Mouse (Mus musculus) forebrain, postnatal 0 days (tissue): ENCODE measurements around the gene Hnrnpul2. TPM values are rescaled to one million over a fixed set of nuclear protein-coding genes. Genes with fewer than 3 reads are reported as not detected.

ENCODE experiments used
- ATAC-seq: fragments of 200-750 bp; cut with Nextera tagmentation; 2 replicates; pipeline ENCODE4 v1.8.0; 2017; ENCODE audit warnings: mild to moderate bottlenecking, moderate library complexity
- DNase-seq: peaks from one replicate; pipeline ENCODE4 v3.0.0-alpha.2; 2015
- H3K27ac ChIP-seq: fragments of 300-500 bp; sonication (generic); 2 replicates; pipeline ENCODE4 v1.5.1; 2014; ENCODE audit warnings: low read depth, mild to moderate bottlenecking, antibody characterized with exemption, low read length, moderate library complexity, mixed read lengths
- H3K27me3 ChIP-seq: fragments of 300-500 bp; sonication (generic); 2 replicates; pipeline ENCODE4 v1.6.1; 2014; ENCODE audit warnings: mild to moderate bottlenecking, low read length, mixed read lengths; ENCODE audit not compliant: insufficient read depth
- H3K36me3 ChIP-seq: fragments of 300-500 bp; sonication (generic); 2 replicates; pipeline ENCODE4 v1.6.1; 2014; ENCODE audit warnings: mild to moderate bottlenecking, moderate library complexity; ENCODE audit not compliant: insufficient read depth
- H3K4me1 ChIP-seq: fragments of 300-500 bp; sonication (generic); 2 replicates; pipeline ENCODE4 v1.6.1; 2014; ENCODE audit warnings: antibody characterized with exemption; ENCODE audit not compliant: insufficient read depth
- H3K4me2 ChIP-seq: fragments of 300-500 bp; sonication (generic); 2 replicates; pipeline ENCODE4 v1.6.1; 2014; ENCODE audit warnings: low read depth, mild to moderate bottlenecking, moderate library complexity
- H3K4me3 ChIP-seq: fragments of 300-500 bp; sonication (generic); 2 replicates; pipeline ENCODE4 v1.5.1; 2014; ENCODE audit warnings: low read depth, low read length, mixed read lengths
- H3K9ac ChIP-seq: fragments of 300-500 bp; sonication (generic); 2 replicates; pipeline ENCODE4 v1.6.1; 2014; ENCODE audit warnings: mild to moderate bottlenecking
- H3K9me3 ChIP-seq: fragments of 300-500 bp; sonication (generic); 2 replicates; pipeline ENCODE4 v1.6.1; 2016; ENCODE audit warnings: low read length
- CTCF ChIP-seq: sonication (generic); IDR thresholded peaks from 2 replicates; pipeline ENCODE4 v1.5.1; 2016; ENCODE audit warnings: antibody characterized with exemption, control low read depth, low read depth
- WGBS: fragments of 180-500 bp; shearing (Covaris S2); extraction: QIAGEN DNeasy Blood & Tissue Kit; methylation state at CpG from one replicate; pipeline ENCODE4 v1.1.7; 2014; 5-methylcytosine and 5-hydroxymethylcytosine counted together
- polyA plus RNA-seq: library from polyadenylated mRNA; unstranded; fragments of >200 nt; fragmentation: Nextera tagmentation; extraction: Ambion mirVana; gene quantifications from 2 replicates; pipeline ENCODE4 v1.2.1, GENCODE M21; 2015
- total RNA-seq: library from RNA; depleted of rRNA; stranded (reverse); fragments of >200 nt; gene quantifications from 2 replicates; pipeline ENCODE4 v1.2.3, GENCODE M21; 2014

The Hnrnpul2 gene
- total and polyA plus RNA-seq, 2 experiments from 2014 or later, result 5.3 to 38.3 TPM

- Histone ChIP-seq H3K27ac (peak within 1 kb of the TSS; percentile 90), H3K9ac (peak within 1 kb of the TSS; percentile 56), H3K9me3 (no peaks in the 10 kb centered on the region), H3K4me3 (peak within 1 kb of the TSS; percentile 58), H3K36me3 (peaks cover 2% of the 10 kb centered on the region; the same call in 1 of the 2 replicates), H3K4me2 (peak within 1 kb of the TSS; percentile 75), H3K4me1 (peaks cover 7% of the 10 kb centered on the region), H3K27me3 (no peaks in the 10 kb centered on the region)
- DNase-seq (peak; percentile 97), ATAC-seq (peak; percentile 97)
- 2% methylated on average over 30 of the region's 30 CpGs for WGBS
- TF ChIP-seq CTCF, result no peak
Measured at GRCm38 (mm10) chr19:8802130-8802821, 17.5 kb upstream of the Hnrnpul2 start, which contains the start of gene Zbtb3. Gene Zbtb3, plus strand, starts transcription at chr19:8802555.

GRCm38 (mm10) chr19:8803204-8803780, 16.5 kb upstream of the Hnrnpul2 start:
- no peak for TF ChIP-seq CTCF
- H3K9ac ChIP-seq, result peak overlapping the region; percentile 56; the same call in 1 of the 2 replicates
- H3K4me3 ChIP-seq, result peak overlapping the region; percentile 58; the same call in 1 of the 2 replicates
- DNase-seq (no peak), ATAC-seq (no peak)
- peaks cover 5% of the 10 kb centered on the region; the same call in 1 of the 2 replicates for H3K36me3 ChIP-seq
- no peaks in the 10 kb centered on the region for H3K27me3 ChIP-seq
- H3K9me3 ChIP-seq, result no peaks in the 10 kb centered on the region
- H3K4me1 ChIP-seq, result peaks cover 7% of the 10 kb centered on the region
- peak overlapping the region; percentile 90; the same call in 1 of the 2 replicates for H3K27ac ChIP-seq
- peak overlapping the region; percentile 75 for H3K4me2 ChIP-seq
- WGBS, result 91% methylated on average over 9 of the region's 9 CpGs

- H3K36me3 ChIP-seq, result peaks cover 12% of the 10 kb centered on the region; the same call in 1 of the 2 replicates
- no peak overlapping the region for H3K4me2 ChIP-seq
- H3K9me3 ChIP-seq, result no peaks in the 10 kb centered on the region
- DNase-seq (no peak), ATAC-seq (no peak)
- H3K9ac ChIP-seq, result no peak overlapping the region
- WGBS, result 94% methylated on average over 11 of the region's 11 CpGs
- H3K4me1 ChIP-seq, result peaks cover 7% of the 10 kb centered on the region
- H3K4me3 ChIP-seq, result no peak overlapping the region
- H3K27ac ChIP-seq, result no peak overlapping the region
- no peak for TF ChIP-seq CTCF
- H3K27me3 ChIP-seq, result no peaks in the 10 kb centered on the region
Measured at GRCm38 (mm10) chr19:8803879-8804660, 15.7 kb upstream of the Hnrnpul2 start.

- no peak for DNase-seq
- TF ChIP-seq CTCF, result no peak
- Histone ChIP-seq H3K36me3 (peaks cover 30% of the 10 kb centered on the region), H3K27me3 (no peaks in the 10 kb centered on the region), H3K4me2 (no peak overlapping the region), H3K9me3 (no peaks in the 10 kb centered on the region), H3K4me3 (no peak overlapping the region), H3K9ac (no peak overlapping the region), H3K27ac (no peak overlapping the region), H3K4me1 (peaks cover 7% of the 10 kb centered on the region)
- no peak for ATAC-seq
- WGBS, result 89% methylated on average over 5 of the region's 5 CpGs
Measured at GRCm38 (mm10) chr19:8806810-8807209, 13.0 kb upstream of the Hnrnpul2 start.

GRCm38 (mm10) chr19:8815812-8816211, 4.0 kb upstream of the Hnrnpul2 start:
- DNase-seq (no peak), ATAC-seq (no peak)
- Histone ChIP-seq H3K27ac (no peak overlapping the region), H3K9ac (no peak overlapping the region), H3K4me2 (no peak overlapping the region), H3K27me3 (no peaks in the 10 kb centered on the region), H3K36me3 (peaks cover 12% of the 10 kb centered on the region), H3K9me3 (no peaks in the 10 kb centered on the region), H3K4me3 (no peak overlapping the region), H3K4me1 (peaks cover 18% of the 10 kb centered on the region)
- WGBS, result 65% methylated on average over 11 of the region's 11 CpGs
- peak; percentile 36 for TF ChIP-seq CTCF

- Histone ChIP-seq H3K27ac (no peak overlapping the region), H3K4me1 (peaks cover 28% of the 10 kb centered on the region), H3K27me3 (no peaks in the 10 kb centered on the region), H3K9ac (peak overlapping the region; percentile 29; the same call in 1 of the 2 replicates), H3K9me3 (no peaks in the 10 kb centered on the region), H3K4me2 (peak overlapping the region; percentile 17; the same call in 1 of the 2 replicates), H3K36me3 (peaks cover 4% of the 10 kb centered on the region), H3K4me3 (no peak overlapping the region)
- WGBS, result 55% methylated on average over 3 of the region's 3 CpGs
- TF ChIP-seq CTCF, result no peak
- DNase-seq (no peak), ATAC-seq (no peak)
Measured at GRCm38 (mm10) chr19:8817001-8817400, 2.8 kb upstream of the Hnrnpul2 start.
